Mouse (Mus musculus) G1E-ER4 (cell line): ENCODE measurements around the gene Mypop. TPM values are rescaled to one million over a fixed set of nuclear protein-coding genes. Genes with fewer than 3 reads are reported as not detected.

Experiments
- GATA1 ChIP-seq: IDR thresholded peaks from one replicate; pipeline ENCODE4 v1.8.0; 2012; ENCODE audit warnings: low read length, inconsistent platforms
- polyA plus RNA-seq: library from polyadenylated mRNA; stranded (reverse); fragments of >175 nt; gene quantifications from 2 replicates; pipeline ENCODE4 v1.2.3, GENCODE M21; 2012

Mypop gene
- polyA plus RNA-seq: 32.1 and 38.6 TPM in 2 replicates

DNA sequence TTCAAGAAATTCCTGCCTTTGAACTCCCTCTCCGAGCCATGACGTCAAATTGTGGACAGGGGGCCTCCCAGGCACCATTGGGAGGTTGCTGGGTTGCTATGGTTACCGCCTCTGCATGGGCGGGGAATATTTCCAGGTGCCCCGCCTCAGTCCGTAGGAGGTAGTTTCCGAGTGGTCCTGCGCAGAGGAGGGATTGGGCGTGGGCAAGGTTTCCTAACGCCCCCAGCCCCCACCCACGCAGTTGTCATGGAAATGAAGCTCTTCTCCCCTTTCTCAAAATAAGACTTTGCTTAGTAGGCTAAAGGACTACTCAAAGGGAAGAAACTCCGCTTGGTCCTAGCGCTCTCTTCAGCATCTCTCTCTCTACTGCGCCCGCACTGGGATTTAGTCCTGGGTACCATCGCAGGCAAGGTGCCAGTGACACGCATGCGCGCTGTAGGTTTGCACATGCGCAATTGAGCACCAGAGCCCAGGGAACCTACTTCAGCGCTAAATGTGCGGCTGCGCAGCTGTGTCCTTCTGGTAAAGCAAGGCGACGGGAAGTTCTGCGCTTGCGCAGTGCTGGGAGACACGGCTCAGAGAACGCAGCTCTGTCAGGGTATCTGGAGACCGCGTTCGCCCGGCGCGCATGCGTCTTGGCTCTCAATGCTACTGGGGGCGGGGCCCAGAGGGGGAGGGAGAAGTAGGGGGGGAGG is at the start of gene Mypop:
Gene Mypop, plus strand, starts transcription at position 645 of the 695 bp plus-strand sequence.
- TF ChIP-seq GATA1: no peak

DNA sequence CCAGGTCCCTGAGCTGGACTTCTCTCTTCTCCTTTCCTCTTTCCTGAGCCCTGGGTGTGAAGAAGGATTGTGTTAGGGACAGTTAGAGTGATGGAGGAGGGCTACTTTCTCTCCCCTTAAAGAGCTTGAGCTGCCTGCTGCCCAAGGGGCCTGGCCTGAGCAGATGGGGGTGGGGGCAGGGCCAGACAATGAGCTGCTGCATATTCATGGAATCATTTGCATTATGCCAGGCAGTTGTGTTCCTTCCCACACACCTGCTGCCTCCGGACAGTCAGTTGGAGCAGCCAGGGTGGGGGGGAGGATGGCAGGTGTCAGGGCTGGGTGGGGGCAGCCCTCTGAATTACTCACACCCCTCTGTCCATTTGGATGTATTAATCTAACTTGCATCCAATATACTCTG is 48.7 kb upstream of the Mypop start:
- TF ChIP-seq GATA1: no peak

DNA sequence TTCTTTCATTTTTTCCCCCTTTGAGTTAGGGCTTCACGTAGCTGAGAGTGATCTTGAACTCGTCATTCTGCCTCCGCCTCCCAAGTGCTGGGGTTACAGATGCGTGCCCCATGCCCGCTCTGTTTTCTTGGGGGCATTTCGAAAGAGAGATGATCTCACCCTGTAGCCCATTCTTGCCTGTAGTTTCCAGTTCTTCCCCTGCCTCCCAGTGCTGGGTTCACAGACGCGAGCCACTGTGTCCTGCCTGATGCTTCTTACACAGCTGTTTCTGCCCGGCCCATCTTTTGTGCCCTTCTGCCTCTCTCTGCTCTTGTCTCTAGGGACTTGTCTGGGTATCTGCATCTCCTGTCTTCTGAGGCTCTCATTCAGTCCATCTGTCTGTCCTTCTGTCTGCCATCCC is 48.2 kb upstream of the Mypop start:
- TF ChIP-seq GATA1: no peak

DNA sequence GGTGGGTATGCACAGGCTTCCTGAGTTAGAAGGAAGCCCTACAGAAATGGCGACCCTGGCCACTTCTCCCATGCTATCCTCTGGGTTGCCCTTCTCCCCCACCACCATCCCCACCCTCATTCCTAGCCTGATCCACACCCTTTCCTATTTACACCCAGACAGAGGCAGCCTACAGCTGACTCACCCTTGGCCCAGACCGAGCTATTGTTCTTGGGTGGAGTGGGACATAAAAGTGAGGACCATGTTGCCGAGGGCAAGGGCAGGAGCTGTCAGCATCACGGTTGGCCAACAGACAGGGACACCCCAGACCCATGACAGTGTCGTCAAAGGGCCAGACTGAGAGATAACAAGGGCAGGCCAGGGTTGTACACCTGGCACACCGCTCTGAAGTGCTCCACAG is 42.9 kb upstream of the Mypop start:
- TF ChIP-seq GATA1: no peak

DNA sequence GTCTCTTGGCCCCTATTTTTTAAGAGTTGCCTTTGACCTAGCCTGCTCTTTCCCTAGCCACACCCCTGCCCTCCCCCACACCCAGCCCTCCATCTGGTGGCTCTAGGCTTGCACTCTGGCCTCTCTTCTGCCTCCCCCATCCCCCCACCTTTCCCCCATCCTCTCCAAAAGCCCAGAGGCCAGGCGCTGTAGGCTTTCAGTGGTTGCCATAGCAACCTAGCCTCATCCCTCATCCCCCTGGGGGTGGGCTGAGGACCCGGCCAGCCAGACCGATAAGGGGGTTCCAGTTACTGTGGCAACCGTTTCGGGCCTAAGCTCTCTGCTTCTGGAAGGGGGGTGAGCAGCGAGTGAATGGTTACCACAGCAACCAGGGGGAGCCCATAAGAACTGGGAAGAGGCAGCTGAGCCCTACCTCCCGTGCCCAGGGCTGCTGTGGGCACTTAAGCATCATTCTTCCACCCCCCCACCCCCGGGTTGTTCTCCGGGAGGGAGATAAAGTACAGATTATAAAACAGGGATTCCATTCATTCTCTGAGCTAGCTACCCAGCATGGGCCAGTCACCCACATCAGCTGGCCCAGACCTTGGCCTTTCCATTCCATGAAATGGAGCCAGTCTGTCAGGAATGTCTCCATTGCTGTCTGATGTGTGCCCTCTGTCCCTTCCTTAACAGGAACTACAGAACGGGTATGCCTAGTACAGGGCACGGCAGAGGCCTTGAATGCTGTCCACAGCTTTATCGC is 41.1 kb upstream of the Mypop start:
- no peak for TF ChIP-seq GATA1

DNA sequence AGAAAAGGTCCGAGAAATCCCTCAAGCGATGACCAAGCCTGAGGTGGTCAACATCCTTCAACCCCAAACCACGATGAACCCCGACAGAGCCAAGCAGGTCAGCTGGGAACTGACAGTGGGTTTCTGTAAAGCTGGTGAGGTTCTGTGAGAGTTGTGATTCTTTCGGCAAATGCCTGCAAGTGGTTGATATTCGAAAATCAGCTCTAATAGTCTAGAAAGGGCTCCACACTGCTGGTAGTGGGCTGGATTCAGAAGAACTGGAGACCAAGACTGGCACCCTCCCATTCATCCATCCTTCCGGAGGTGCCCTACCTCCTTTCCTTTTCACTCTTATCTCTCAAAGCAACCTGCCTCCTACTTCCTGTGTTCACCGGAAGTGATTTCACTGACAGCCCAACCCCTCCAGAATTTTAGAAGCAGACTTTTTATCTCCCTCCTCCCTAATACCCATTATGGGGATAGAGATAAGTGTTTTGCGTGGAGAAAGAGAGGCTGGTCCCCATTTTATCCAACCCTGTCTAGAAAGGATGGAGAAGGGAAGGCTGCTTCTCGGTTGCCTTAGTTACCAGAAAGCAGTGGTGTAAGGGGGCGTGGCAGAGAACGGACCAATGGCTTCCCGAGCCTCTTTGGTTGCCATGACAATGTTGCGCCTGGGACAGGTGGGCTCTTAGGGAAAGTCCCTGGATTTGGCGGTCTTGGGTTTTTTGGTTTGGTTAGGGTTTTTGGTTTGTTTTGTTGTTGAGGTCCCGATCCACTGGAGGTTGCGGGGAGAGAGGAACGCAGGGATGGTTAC is 40.3 kb upstream of the Mypop start:
- TF ChIP-seq GATA1: no peak

DNA sequence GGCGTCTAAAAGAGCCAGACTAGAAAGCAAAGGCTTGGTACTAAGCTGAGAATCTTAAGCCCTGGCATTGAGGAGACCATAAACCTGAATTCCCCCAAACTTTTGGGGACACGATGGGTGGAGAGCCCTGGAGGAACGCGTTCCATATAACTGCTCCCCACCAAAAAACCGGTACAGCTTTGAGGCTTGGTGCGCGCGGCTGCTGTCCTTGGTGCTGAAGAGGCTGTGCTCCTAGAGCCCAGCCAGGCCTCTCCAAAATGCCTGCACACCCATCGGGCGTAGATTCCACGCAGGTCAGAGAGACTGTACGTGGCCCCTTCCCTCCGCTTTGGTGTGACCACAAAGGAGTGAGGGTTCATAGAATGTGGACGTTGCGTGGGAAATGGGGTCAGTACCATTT is 39.6 kb upstream of the Mypop start:
- no peak for TF ChIP-seq GATA1

DNA sequence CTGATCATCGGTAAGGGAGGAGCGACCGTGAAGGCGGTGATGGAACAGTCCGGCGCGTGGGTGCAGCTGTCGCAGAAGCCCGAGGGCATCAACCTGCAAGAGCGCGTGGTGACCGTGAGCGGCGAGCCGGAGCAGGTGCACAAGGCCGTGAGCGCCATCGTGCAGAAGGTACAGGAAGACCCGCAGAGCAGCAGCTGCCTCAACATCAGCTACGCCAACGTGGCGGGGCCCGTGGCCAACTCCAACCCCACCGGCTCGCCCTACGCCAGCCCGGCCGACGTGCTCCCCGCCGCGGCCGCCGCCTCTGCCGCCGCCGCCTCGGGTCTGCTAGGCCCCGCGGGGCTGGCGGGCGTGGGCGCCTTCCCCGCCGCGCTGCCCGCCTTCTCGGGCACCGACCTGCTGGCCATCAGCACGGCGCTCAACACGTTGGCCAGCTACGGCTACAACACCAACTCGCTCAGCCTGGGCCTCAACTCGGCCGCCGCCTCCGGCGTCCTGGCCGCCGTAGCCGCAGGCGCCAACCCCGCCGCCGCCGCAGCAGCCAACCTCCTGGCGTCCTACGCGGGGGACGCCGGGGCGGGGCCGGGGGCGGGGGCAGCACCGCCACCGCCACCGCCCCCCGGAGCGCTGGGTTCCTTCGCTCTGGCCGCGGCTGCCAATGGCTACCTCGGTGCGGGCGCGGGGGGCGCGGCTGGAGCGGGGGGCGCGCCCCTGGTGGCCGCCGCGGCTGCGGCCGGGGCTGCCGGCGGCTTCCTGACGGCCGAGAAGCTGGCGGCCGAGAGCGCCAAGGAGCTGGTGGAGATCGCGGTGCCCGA is 33.3 kb upstream of the Mypop start:
- TF ChIP-seq GATA1: no peak

DNA sequence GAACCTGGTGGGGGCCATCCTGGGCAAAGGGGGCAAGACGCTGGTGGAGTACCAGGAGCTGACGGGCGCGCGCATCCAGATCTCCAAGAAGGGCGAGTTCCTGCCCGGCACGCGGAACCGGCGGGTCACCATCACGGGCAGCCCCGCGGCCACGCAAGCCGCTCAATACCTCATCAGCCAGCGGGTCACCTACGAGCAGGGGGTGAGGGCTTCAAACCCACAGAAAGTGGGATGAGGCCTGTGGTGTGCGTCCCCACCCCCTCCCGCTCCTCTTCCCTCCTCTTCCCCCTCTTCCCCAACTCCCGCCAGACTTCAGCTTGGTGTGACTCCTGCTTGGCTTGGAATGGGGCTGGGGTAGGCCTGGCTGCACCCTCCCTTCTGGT is 32.7 kb upstream of the Mypop start:
- TF ChIP-seq GATA1: no peak

DNA sequence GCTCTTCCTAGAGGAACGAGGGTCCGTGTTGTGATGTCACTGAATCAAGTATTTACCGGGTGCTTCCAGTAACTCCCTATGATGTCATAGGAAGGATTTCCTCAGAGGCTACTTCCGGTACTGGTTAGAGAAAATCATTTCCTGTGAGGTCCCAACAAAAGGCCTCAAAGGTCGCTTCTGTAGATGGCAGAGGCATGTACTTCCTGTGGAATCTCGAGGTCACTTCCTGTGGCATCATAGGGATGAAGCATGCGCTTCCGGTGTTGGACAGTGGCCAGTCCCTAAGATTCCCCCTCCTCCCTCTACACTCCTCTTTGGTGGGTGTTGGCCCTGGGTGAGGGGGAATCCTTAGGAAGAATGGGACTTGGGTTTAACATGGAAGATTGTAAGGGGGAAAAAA is 31.6 kb upstream of the Mypop start:
- TF ChIP-seq GATA1: no peak

DNA sequence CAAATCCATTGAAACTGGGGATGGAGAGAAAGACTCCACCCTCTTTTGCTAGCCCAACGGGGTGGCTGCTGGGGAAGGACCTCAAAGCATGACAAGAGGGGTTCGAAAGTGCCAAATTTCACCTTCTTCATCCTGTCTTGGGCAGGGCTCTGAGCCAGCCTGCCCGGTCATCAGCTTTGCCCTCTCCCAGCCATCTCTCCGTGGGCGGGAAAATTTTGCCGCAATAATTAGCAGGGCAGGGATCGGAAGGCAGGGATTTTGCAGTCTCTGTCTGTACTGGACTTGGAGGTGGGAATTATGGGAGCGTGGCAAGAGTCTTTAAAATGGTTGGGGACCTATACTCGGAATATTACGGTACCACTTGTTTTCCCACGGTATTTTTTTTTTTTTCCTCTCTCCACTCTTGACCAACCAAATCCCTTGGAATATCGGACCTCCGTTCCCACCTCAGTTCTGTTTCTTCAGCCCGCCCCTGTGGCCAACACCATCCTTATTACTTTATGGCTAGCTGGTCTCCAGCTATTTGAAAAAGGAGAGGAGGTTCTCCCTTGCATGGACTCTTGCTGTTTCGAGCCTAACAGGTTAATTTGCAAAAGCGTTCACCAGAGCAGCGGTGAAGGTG is 28.8 kb upstream of the Mypop start:
- TF ChIP-seq GATA1: no peak

DNA sequence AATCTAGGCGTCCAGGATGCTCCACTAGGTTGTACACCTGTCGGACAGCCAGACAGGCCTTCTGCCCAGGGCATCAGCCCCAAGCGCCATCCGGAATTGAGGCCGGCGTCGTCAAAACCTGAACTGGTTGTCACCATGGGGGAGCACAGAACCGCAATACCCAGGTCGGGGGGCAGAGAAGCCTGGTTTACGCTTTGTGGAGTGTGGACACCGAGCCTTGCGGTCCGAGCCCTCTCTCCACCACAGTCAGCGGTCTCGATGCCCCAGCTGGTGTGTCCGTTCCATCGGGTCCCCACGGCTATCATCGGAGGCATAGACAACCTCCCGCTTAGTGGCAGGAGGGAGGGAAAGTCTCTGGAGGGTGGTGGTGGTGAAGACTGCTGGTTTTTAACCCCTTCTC is 28.2 kb upstream of the Mypop start:
- no peak for TF ChIP-seq GATA1

DNA sequence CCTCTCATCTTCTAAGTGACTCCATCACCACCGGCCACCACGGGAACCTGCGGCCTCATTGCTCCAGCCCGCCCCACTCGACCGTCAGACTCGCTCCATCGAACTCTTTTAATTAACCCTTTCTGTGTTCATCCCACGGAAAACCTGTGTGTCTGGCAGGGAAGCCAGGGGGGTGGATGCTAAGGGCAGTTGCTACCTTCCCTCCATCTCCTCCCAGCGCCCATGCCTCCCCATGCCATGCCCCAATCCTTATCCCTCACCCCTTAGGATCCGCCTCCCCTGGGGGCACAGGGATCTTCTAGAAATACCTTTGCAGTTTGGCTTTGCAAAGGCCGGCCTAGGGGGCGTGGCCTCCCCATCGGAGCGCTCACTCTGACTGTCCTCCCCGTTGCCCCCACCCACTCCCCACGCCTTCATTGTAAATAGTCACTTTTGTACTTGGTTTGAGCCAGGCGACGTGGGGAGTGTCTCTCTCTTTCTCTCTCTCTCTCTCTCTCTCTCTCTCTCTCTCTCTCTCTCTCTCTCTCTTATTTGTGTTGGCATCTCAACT is 27.7 kb upstream of the Mypop start:
- no peak for TF ChIP-seq GATA1

DNA sequence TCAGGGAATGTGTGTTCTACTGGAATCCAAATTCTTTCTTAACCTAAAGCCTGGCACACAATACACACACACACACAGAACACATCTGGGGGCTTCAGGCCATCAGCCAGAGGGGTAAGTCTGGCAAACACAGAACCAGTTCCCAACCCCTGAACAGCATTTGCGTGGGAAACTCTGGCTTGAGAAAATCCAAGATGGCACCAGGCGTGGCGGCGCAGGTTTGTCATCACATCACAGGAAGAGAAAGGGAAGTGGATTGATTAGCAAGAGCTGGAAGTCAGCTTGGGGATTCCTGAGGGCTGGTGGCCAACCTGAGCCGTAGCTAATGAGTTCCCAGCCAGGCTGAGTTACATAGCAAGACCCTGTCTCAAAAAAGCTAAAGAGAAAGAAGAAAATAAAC is 25.7 kb upstream of the Mypop start:
- TF ChIP-seq GATA1: no peak

DNA sequence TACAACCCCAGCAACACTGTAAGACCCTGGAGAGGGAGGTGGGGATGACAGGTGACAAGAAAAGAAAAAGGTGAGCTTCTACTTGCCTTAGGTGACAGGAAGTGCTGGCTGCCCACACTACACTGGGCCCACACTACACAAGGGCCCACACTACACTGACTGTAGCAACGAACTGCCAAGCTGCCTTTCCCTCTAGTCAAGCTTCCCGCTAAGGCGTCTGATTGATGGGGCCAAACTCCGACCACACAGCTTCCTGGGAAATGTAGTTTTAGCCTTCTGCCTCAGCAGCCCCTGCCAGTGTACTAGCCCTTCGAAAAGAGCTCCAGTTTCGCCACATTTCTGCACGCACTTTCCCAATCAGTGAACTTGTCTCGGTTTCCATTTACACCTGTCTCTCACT is 23.4 kb upstream of the Mypop start:
- TF ChIP-seq GATA1: no peak

DNA sequence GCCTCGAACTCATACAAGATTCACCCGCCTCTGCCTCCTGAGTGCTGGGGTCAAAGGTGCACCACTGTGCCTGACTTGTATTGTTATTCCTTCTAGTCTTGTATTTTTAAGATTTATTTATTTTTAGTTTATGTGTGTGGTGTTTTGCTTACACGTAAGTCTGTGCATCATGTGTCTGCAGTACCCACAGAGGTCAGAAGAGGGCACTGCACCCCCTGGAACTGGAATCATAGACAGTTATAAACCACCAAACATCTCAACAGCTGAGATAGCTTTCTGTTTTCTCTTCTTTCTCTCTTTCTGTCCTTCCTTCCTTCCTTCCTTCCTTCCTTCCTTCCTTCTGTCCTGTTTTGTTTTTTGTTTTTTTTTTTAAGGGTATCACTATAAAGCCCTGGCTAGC is 20.1 kb upstream of the Mypop start:
- no peak for TF ChIP-seq GATA1
